Mouse (Mus musculus) thymus, postnatal 36 days (tissue): ENCODE data around the gene Fam32a.
A peak's percentile ranks its signal among the peaks of the same experiment; 100 is the strongest.

Experiments
- DNase-seq, 2 experiments: peaks; one replicate each; pipeline ENCODE4 v3.0.0; 2022; ENCODE audit warnings: mixed read lengths in 2 of 2

Gene Fam32a

GRCm38 (mm10) chr8:72219541-72220363 lies at the start of gene Fam32a:
Gene Fam32a (plus strand): TSS chr8:72219730.
- peak; percentile 76 to 87 for DNase-seq

- DNase-seq = peak; percentile 59 to 67
Measured at GRCm38 (mm10) chr8:72177346-72177925, 42.1 kb upstream of the Fam32a start.

GRCm38 (mm10) chr8:72183554-72184202 lies 35.9 kb upstream of the Fam32a start:
- DNase-seq = no peak

- no peak for DNase-seq
Measured at GRCm38 (mm10) chr8:72187793-72188331, 31.7 kb upstream of the Fam32a start.

- DNase-seq = peak; percentile 69 to 73
Measured at GRCm38 (mm10) chr8:72189417-72190214, 29.9 kb upstream of the Fam32a start, which contains the start of gene Hsh2d. Gene Hsh2d (plus strand): TSS chr8:72189638.

- DNase-seq = no peak
Measured at GRCm38 (mm10) chr8:72190215-72190539, 29.4 kb upstream of the Fam32a start.

- DNase-seq = no peak
Measured at GRCm38 (mm10) chr8:72192065-72192464, 27.5 kb upstream of the Fam32a start.

GRCm38 (mm10) chr8:72197997-72198396 lies 21.5 kb upstream of the Fam32a start:
- DNase-seq = no peak

- no peak for DNase-seq
Measured at GRCm38 (mm10) chr8:72208582-72208981, 10.9 kb upstream of the Fam32a start.

GRCm38 (mm10) chr8:72210222-72210621 lies 9.3 kb upstream of the Fam32a start:
- no peak for DNase-seq

- DNase-seq = no peak
Measured at GRCm38 (mm10) chr8:72210710-72211109, 8.8 kb upstream of the Fam32a start.

- no peak for DNase-seq
Measured at GRCm38 (mm10) chr8:72211846-72212245, 7.7 kb upstream of the Fam32a start.

- DNase-seq = no peak
Measured at GRCm38 (mm10) chr8:72212751-72213150, 6.8 kb upstream of the Fam32a start, which contains the start of gene Cib3. Gene Cib3 (minus strand): TSS chr8:72212837.

- no peak for DNase-seq
Measured at GRCm38 (mm10) chr8:72213536-72213935, 6.0 kb upstream of the Fam32a start, which contains the start of gene Gm11034. Gene Gm11034 (minus strand): TSS chr8:72213636.

GRCm38 (mm10) chr8:72215060-72215459 lies 4.5 kb upstream of the Fam32a start:
- DNase-seq = peak; percentile 41 to 44

GRCm38 (mm10) chr8:72215871-72216270 lies 3.7 kb upstream of the Fam32a start:
- DNase-seq = no peak

GRCm38 (mm10) chr8:72218781-72219540 lies 569 bp upstream of the Fam32a start:
- no peak for DNase-seq

- DNase-seq = no peak
Measured at GRCm38 (mm10) chr8:72220758-72221157, 1.2 kb downstream of the Fam32a start.

GRCm38 (mm10) chr8:72222656-72223055 lies 3.1 kb downstream of the Fam32a start:
- DNase-seq = no peak

- DNase-seq = peak; percentile 97 to 98
Measured at GRCm38 (mm10) chr8:72239499-72240402, 20.2 kb downstream of the Fam32a start, which contains the start of gene Ap1m1. Gene Ap1m1 (plus strand): TSS chr8:72240018.

- no peak for DNase-seq
Measured at GRCm38 (mm10) chr8:72240403-72240763, 20.9 kb downstream of the Fam32a start.
